Mouse (Mus musculus): ENCODE data around the gene Gm20772.
"Not testable (repeated sequence)": the region's sequence is repeated elsewhere in the genome, so short reads cannot be mapped to it uniquely, and the experiment has no call there.

The Gm20772 gene

DNA sequence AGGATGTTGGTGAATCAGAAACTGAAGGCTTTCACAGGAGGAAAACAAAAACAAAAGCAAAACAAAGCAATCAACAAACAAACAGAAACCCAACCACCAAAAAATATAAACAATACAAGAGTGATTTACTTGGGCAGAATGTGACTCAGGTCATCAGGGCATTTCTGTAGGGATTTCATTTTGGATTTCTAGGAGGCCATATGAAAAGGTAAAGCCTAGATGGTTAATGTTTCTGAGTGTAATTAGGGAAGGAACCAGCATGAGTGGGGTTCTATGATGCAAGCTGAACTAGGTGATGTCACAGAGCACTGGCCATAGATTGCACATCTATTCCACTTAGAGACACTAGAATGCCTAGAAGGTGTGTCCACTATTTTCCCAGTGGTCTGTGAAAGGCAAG is at the start of gene Gm20772, which contains the start of gene Gm20831:
TSS of gene Gm20772 (plus strand) at position 301 of the 400 bp plus-strand sequence.
TSS of gene Gm20831 (plus strand) at position 301 of the 400 bp plus-strand sequence.
- not testable (repeated sequence) for DNase-seq (ENCODE audit: low spot score)

DNA sequence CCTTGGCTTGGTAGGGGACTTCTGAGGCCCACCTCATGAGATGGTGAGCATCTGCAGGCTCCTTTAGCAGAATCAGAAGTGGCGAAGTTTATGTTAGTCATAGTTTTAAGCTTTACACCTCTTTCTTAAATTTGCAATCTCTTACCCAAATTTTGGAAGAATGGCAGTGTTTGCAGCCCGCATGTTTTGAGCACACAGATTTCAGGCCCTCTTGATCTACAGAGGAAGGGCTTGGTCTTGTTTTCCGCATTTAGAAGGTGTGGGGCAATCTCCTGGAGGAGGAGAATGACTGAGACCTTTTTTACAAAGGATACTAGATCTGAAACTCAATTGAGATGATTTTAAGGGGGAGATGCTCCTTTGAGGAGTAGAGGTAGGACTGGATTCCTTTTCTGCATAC is 28.4 kb upstream of the Gm20772 start, which contains the start of gene Gm21904:
TSS of gene Gm21904 (minus strand) at position 101 of the 400 bp plus-strand sequence.
- DNase-seq (ENCODE audit: low spot score), result not testable (repeated sequence)
